Mouse (Mus musculus) left cerebral cortex, adult 18-20 months (tissue): ENCODE measurements around the gene Ctns. TPM values are rescaled to one million over a fixed set of nuclear protein-coding genes. Genes with fewer than 3 reads are reported as not detected.

Experiments
- DNase-seq, 2 experiments: peaks; one replicate each; pipeline ENCODE4 v3.0.0; 2021 to 2022; ENCODE audit warnings: low spot score in 2 of 2, mixed read lengths in 1 of 2
- total RNA-seq, 2 experiments: library from RNA; stranded (reverse); gene quantifications; 2 replicates each; pipeline ENCODE4 v1.2.3; 2021

The Ctns gene
- total RNA-seq, 2 experiments from 2014 or later = 18.6 to 20.8 TPM

DNA sequence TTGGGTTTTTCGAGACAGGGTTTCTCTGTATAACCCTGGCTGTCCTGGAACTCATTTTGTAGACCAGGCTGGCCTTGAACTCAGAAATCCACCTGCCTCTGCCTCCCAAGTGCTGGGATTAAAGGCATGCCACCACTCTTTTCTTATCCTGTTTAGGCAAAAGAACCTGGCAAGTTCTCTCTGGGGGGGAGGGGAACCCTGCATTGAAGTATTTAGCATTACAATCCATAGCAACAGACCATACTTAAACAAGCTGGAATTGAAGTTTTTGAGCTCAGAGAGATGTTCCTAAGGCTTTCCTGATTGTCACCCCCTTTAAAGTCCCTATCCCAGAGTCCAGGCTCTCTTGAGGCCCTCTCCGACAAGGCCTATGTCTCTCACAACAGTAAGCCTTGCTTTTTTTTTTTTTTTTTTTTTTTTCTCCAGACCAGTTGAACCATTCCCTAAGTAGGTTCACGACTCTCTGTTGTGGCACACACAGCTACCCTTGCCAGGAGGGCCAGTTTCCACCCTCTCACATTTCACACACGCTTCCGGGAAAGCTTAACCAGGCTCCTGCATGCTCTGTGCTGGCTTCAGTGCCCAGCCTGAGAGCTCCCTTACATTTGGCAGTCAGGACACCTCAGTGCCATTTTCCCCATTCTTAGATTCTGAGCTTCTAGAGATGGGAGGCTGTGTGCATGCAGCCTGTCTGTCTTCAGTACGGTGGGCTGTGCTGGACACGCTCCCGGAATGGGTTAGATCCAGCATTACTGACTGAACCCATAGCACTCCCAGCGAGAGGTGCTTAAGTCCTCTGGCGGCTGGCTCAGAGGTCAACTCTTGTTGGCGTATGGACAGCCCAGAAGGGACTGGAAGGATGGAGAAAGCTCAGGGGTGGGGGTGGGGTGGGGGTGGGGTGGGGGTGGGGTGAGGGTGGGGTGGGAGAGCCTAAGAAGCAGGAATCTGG is 52.5 kb downstream of the Ctns start:
- DNase-seq = no peak

DNA sequence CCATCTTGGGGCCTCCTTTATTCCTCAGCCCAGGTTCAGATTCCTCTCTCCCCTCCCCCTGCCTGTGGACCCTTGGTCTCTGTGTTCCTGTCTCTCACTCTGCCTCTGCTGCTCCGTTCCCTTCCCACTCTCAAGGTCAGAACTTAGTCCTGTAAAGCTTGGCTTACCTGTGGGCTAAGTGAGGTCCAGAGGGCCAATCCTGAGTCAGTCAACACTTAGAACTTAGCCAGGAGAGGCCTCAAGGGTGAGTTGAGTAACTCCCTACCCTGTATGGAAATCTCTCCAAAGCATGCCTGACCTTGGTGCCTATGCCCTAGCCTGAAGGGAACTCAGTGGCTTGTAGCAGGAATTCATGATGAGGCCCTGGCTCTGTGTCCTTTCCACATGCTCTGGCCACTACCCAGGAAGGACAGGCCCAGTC is 54.6 kb downstream of the Ctns start:
- DNase-seq = no peak

- peak; percentile 88 to 92 for DNase-seq
These were observed 61.0 kb downstream of the Ctns start, which contains the start of gene Haspin for GRCm38 (mm10) chr11:73137591-73138501. Haspin (minus strand) TSS chr11:73138294.

GRCm38 (mm10) chr11:73137116-73137515 is 61.7 kb downstream of the Ctns start:
- DNase-seq = no peak

GRCm38 (mm10) chr11:73136587-73136986 is 62.3 kb downstream of the Ctns start:
- DNase-seq = no peak

DNA sequence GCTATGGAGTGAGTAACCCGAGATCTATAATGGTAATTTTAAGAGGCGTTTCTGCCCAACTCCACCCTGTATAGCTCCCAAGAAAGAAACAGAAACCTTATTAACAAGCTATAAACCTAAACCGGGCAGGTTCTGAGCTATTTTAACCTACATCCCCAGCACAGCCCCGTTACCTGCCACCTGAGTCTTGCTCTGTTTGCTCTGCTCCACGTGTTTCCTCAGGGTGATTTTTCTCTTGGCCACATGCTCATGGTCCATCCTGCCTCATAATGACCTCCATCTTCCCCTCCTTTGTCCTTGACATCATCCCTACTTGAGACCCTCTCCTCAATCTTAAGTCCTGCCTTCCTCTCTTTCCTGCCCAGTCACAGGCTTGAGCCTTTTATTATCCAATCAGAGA is 64.6 kb downstream of the Ctns start:
- DNase-seq = no peak

Other genes with a start within 250 kb of the Ctns start
- gene Atp2a3, start 237.9 kb downstream of the Ctns start, total RNA-seq = 1 to 10 TPM; 6.6 to 8.5 TPM
- gene P2rx1, start 199.9 kb downstream of the Ctns start, total RNA-seq = under 1 TPM; 0.26 to 0.47 TPM
- gene Camkk1, start 180.0 kb downstream of the Ctns start, total RNA-seq = 100 to 1,000 TPM; 108 to 123 TPM
- 1 to 10 TPM; 9.1 to 9.8 TPM for gene Ncbp3, start 151.3 kb downstream of the Ctns start, total RNA-seq
- gene Itgae, start 108.5 kb downstream of the Ctns start, total RNA-seq = under 1 TPM in 1 of 2 experiments, not detected in 1; 0.12 TPM
- gene Haspin, start 60.7 kb downstream of the Ctns start, total RNA-seq = under 1 TPM; 0.12 TPM
- gene P2rx5, start 38.6 kb downstream of the Ctns start, total RNA-seq = under 1 TPM; 0.35 to 0.54 TPM
- 10 to 100 TPM; 48.0 to 53.3 TPM for gene Emc6, start 22.0 kb downstream of the Ctns start, total RNA-seq
- gene Tax1bp3, start 22.0 kb downstream of the Ctns start, total RNA-seq = 10 to 100 TPM in 1 of 2 experiments, 1 to 10 TPM in 1; 9.2 to 10.6 TPM
- 1 to 10 TPM; 2.8 to 2.9 TPM for gene Shpk, start 418 bp upstream of the Ctns start, total RNA-seq
- under 1 TPM in 1 of 2 experiments, not detected in 1; 0.21 TPM for gene Trpv1, start 35.2 kb upstream of the Ctns start, total RNA-seq
- gene Trpv3, start 68.3 kb upstream of the Ctns start, total RNA-seq = under 1 TPM; 0.30 to 0.44 TPM
- 10 to 100 TPM; 12.4 to 13.4 TPM for gene Aspa, start 130.6 kb upstream of the Ctns start, total RNA-seq
- not detected for gene Gm49340, start 130.7 kb upstream of the Ctns start, total RNA-seq
- gene Spata22, start 130.7 kb upstream of the Ctns start, total RNA-seq = not detected
- gene Olfr20, start 151.7 kb upstream of the Ctns start, total RNA-seq = not detected
- not detected for gene Olfr376, start 172.2 kb upstream of the Ctns start, total RNA-seq
- gene Olfr1, start 200.6 kb upstream of the Ctns start, total RNA-seq = not detected
- gene Olfr378, start 229.4 kb upstream of the Ctns start, total RNA-seq = not detected